Mouse (Mus musculus): ENCODE results near the gene Il17f.
"Not testable (repeated sequence)": the region's sequence is repeated elsewhere in the genome, so short reads cannot be mapped to it uniquely, and the experiment has no call there.

The Il17f gene

GRCm38 (mm10) chr1:20790517-20790916 lies at the start of gene Il17f:
TSS of gene Il17f (minus strand) at chr1:20790617.
- DNase-seq (ENCODE audit: low spot score), result not testable (repeated sequence)

GRCm38 (mm10) chr1:20839911-20840310 lies 49.5 kb upstream of the Il17f start:
- DNase-seq (ENCODE audit: low spot score), result no peak

- no peak for DNase-seq (ENCODE audit: low spot score)
Measured at GRCm38 (mm10) chr1:20836551-20837125, 46.2 kb upstream of the Il17f start.

GRCm38 (mm10) chr1:20833141-20833511 lies 42.7 kb upstream of the Il17f start:
- no peak for DNase-seq (ENCODE audit: low spot score)

GRCm38 (mm10) chr1:20832473-20833140 lies 42.2 kb upstream of the Il17f start:
- DNase-seq (ENCODE audit: low spot score), result no peak

- no peak for DNase-seq (ENCODE audit: low spot score)
Measured at GRCm38 (mm10) chr1:20830546-20830945, 40.1 kb upstream of the Il17f start.

- no peak for DNase-seq (ENCODE audit: low spot score)
Measured at GRCm38 (mm10) chr1:20828061-20828460, 37.6 kb upstream of the Il17f start.

- no peak for DNase-seq (ENCODE audit: low spot score)
Measured at GRCm38 (mm10) chr1:20825036-20825435, 34.6 kb upstream of the Il17f start.

GRCm38 (mm10) chr1:20823906-20824305 lies 33.5 kb upstream of the Il17f start:
- no peak for DNase-seq (ENCODE audit: low spot score)

- DNase-seq (ENCODE audit: low spot score), result no peak
Measured at GRCm38 (mm10) chr1:20823471-20823870, 33.1 kb upstream of the Il17f start.

GRCm38 (mm10) chr1:20820959-20821358 lies 30.5 kb upstream of the Il17f start:
- DNase-seq (ENCODE audit: low spot score), result no peak

GRCm38 (mm10) chr1:20819771-20820605 lies 29.6 kb upstream of the Il17f start, which contains the start of gene Mcm3:
TSS of gene Mcm3 (minus strand) at chr1:20820312.
- peak; percentile 98 for DNase-seq (ENCODE audit: low spot score)

GRCm38 (mm10) chr1:20817596-20817995 lies 27.2 kb upstream of the Il17f start:
- DNase-seq (ENCODE audit: low spot score), result no peak

GRCm38 (mm10) chr1:20817172-20817571 lies 26.8 kb upstream of the Il17f start:
- no peak for DNase-seq (ENCODE audit: low spot score)

- DNase-seq (ENCODE audit: low spot score), result no peak
Measured at GRCm38 (mm10) chr1:20814521-20814920, 24.1 kb upstream of the Il17f start.

GRCm38 (mm10) chr1:20804526-20804925 lies 14.1 kb upstream of the Il17f start:
- no peak for DNase-seq (ENCODE audit: low spot score)

GRCm38 (mm10) chr1:20801682-20802390 lies 11.4 kb upstream of the Il17f start:
- peak; percentile 70 for DNase-seq (ENCODE audit: low spot score)

GRCm38 (mm10) chr1:20801275-20801674 lies 10.9 kb upstream of the Il17f start:
- DNase-seq (ENCODE audit: low spot score), result no peak

- no peak for DNase-seq (ENCODE audit: low spot score)
Measured at GRCm38 (mm10) chr1:20795178-20795577, 4.8 kb upstream of the Il17f start.

- DNase-seq (ENCODE audit: low spot score), result no peak
Measured at GRCm38 (mm10) chr1:20794760-20795159, 4.3 kb upstream of the Il17f start.

- no peak for DNase-seq (ENCODE audit: low spot score)
Measured at GRCm38 (mm10) chr1:20791414-20791813, 997 bp upstream of the Il17f start.

GRCm38 (mm10) chr1:20788419-20788818 lies 2.0 kb downstream of the Il17f start:
- no peak for DNase-seq (ENCODE audit: low spot score)
